Mouse (Mus musculus) testis, adult 2 months (tissue): ENCODE measurements at regions not wholly inside any gene's neighbourhood (a gene's known extent, or its start where the extent isn't known, plus 50 kb on each side); places are given as distances from the start of the nearest gene placed in this dataset.

Experiments
- CTCF ChIP-seq: fragments of 200-500 bp; IDR thresholded peaks from 2 replicates; pipeline ENCODE4 v1.5.1; 2012; ENCODE audit warnings: low read depth, mild to moderate bottlenecking, inconsistent platforms, low read length, moderate library complexity; ENCODE audit not compliant: control insufficient read depth, insufficient read depth, insufficient replicate concordance
- POLR2A ChIP-seq: fragments of 200-500 bp; IDR thresholded peaks from 2 replicates; pipeline ENCODE4 v1.6.1; 2012; ENCODE audit warnings: low read depth, mild to moderate bottlenecking, inconsistent platforms, low read length, moderate library complexity; ENCODE audit not compliant: control insufficient read depth

- TF ChIP-seq POLR2A (no peak), CTCF (no peak)
Observed at GRCm38 (mm10) chr14:58907932-58908331, 234.8 kb downstream of the 1700129C05Rik start.
